Mouse (Mus musculus): ENCODE results near the gene Sipa1l3. TPM values are rescaled to one million over a fixed set of nuclear protein-coding genes. Genes with fewer than 3 reads are reported as not detected.

Sipa1l3 gene
- polyA plus RNA-seq, 1 experiment from 2014 or later: 4.5 TPM

DNA sequence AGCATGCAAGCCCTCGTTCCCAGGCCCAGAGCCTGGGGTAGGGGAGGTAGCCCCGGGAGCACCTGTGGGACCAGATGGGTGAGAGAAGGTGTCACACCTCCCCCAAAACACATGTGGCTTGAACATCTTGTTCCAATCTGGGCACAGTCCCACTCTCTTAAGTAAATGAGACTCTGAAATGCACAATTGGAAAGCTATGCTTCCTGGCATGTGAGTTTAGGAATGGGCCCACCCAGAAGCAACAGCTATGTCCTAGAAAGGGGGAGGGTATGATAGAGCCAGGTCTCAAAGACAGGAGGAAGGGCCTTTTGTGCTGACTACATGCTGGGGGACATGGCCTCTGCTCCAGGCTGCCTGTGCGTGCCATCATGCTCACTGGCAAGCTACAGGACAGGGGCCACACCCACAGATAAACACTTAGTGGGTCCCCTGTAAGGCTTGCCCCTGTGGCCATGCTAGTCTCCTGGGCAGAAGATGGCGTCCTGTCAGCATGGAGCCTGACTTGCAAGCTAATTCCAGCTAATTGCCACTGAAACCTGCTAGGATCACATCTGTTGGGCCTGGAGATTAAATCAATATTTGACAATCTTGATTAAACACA is 107.1 kb downstream of the Sipa1l3 start:
- Histone ChIP-seq H3K4me1 (ENCODE audit: control insufficient read depth, insufficient read depth, low read length) (peaks cover 7% of the 10 kb centered on the region; the same call in 1 of the 2 replicates), H3K27ac (replicated peaks; ENCODE audit: low read depth, low read length) (no peak overlapping the region), H3K9me3 (replicated peaks; ENCODE audit: control insufficient read depth, low read length) (no peaks in the 10 kb centered on the region), H3K36me3 (replicated peaks; ENCODE audit: control insufficient read depth, insufficient read depth, low read depth, low read length) (no peaks in the 10 kb centered on the region), H3K4me2 (ENCODE audit: low read depth, low read length) (no peak overlapping the region), H3K4me3 (ENCODE audit: low read depth, low read length) (no peak overlapping the region), H3K9ac (replicated peaks; ENCODE audit: low read length) (no peak overlapping the region), H3K27me3 (ENCODE audit: control insufficient read depth, insufficient read depth, low read length) (no peaks in the 10 kb centered on the region)
- 40% methylated on average over 4 of the region's 4 CpGs for WGBS
- DNase-seq (ENCODE audit: low spot score) (peak; percentile 57), ATAC-seq (replicated peaks; ENCODE audit: insufficient number of reproducible peaks, low FRiP score, low TSS enrichment, low read depth) (peak; percentile 39; the same call in 1 of the 2 replicates)

DNA sequence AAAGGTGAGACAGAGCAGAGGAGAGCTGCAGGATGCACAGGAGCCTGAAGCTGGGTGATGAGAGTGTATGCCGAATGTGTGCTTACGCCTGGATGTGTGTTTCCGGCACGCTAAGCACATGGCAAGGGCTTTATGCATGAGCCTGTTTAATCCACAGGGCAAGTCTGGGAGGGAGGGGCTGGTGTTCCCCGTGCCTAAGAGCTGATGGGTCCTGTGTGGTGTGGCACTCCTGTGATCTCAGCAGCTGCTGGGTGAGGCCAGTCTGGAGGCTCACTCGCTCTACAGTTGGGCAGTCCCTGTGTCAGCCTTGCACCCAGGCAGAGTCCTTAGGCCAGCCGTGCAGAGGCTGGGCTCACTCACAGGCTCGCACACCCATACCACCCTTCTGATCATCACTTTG is 108.0 kb downstream of the Sipa1l3 start:
- H3K27me3 ChIP-seq (ENCODE audit: control insufficient read depth, insufficient read depth, low read length): no peaks in the 10 kb centered on the region
- H3K4me1 ChIP-seq (ENCODE audit: control insufficient read depth, insufficient read depth, low read length): peaks cover 7% of the 10 kb centered on the region; the same call in 1 of the 2 replicates
- no peak overlapping the region for H3K27ac ChIP-seq (replicated peaks; ENCODE audit: low read depth, low read length)
- no peak overlapping the region for H3K4me3 ChIP-seq (ENCODE audit: low read depth, low read length)
- no peaks in the 10 kb centered on the region for H3K9me3 ChIP-seq (replicated peaks; ENCODE audit: control insufficient read depth, low read length)
- H3K4me2 ChIP-seq (ENCODE audit: low read depth, low read length): no peak overlapping the region
- DNase-seq (ENCODE audit: low spot score) (no peak), ATAC-seq (replicated peaks; ENCODE audit: insufficient number of reproducible peaks, low FRiP score, low TSS enrichment, low read depth) (no peak)
- no peak overlapping the region for H3K9ac ChIP-seq (replicated peaks; ENCODE audit: low read length)
- 87% methylated on average over 8 of the region's 8 CpGs for WGBS
- no peaks in the 10 kb centered on the region for H3K36me3 ChIP-seq (replicated peaks; ENCODE audit: control insufficient read depth, insufficient read depth, low read depth, low read length)

DNA sequence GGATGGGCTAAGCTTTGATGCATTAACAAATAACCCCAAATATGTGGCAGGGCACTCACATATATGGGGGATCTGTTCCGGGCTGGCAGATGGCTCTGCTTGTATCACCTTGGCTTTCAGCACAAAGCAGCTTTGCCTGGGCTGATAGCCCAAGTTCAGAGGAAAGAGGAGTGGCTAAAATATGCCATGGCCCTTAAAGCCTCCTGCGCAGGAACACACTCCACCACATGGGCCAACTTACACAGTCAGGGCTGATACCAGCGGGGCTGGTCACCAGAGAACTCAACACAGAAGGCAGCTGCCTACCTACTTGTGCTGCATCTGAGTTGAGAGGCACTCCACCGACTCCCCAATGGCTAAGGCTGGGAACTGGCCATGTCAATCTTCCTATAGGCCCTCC is 111.6 kb downstream of the Sipa1l3 start:
- Histone ChIP-seq H3K4me3 (ENCODE audit: low read depth, low read length) (no peak overlapping the region), H3K4me1 (ENCODE audit: control insufficient read depth, insufficient read depth, low read length) (peaks cover 5% of the 10 kb centered on the region; the same call in 1 of the 2 replicates), H3K27ac (replicated peaks; ENCODE audit: low read depth, low read length) (no peak overlapping the region), H3K36me3 (replicated peaks; ENCODE audit: control insufficient read depth, insufficient read depth, low read depth, low read length) (no peaks in the 10 kb centered on the region), H3K27me3 (ENCODE audit: control insufficient read depth, insufficient read depth, low read length) (no peaks in the 10 kb centered on the region), H3K9me3 (replicated peaks; ENCODE audit: control insufficient read depth, low read length) (no peaks in the 10 kb centered on the region), H3K9ac (replicated peaks; ENCODE audit: low read length) (no peak overlapping the region), H3K4me2 (ENCODE audit: low read depth, low read length) (no peak overlapping the region)
- no peak for ATAC-seq (replicated peaks; ENCODE audit: insufficient number of reproducible peaks, low FRiP score, low TSS enrichment, low read depth)
- DNase-seq (ENCODE audit: low spot score): no peak
- 91% methylated on average over 4 of the region's 4 CpGs for WGBS

DNA sequence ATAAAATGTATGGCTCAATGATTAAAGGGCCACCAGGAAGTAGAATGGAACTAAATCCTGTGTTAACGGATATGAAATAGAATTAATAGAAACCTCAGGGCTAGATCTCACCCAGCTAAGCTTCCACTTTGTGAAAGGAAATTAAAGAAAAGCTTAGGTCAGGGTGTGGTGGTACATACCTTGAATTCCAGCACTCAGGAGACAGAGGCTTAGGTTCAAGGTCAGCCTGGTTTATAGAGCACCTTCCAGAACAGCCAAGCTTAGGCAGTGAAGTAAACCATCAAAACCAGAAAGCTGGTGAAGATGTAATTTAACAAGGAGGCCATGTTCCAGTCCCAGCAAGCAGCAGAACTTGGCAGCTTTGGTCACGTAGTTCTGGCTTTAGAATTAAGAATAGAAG is 114.3 kb downstream of the Sipa1l3 start:
- DNase-seq (ENCODE audit: low spot score) (no peak), ATAC-seq (replicated peaks; ENCODE audit: insufficient number of reproducible peaks, low FRiP score, low TSS enrichment, low read depth) (no peak)
- Histone ChIP-seq H3K27me3 (ENCODE audit: control insufficient read depth, insufficient read depth, low read length) (no peaks in the 10 kb centered on the region), H3K27ac (replicated peaks; ENCODE audit: low read depth, low read length) (no peak overlapping the region), H3K9ac (replicated peaks; ENCODE audit: low read length) (no peak overlapping the region), H3K4me3 (ENCODE audit: low read depth, low read length) (no peak overlapping the region), H3K9me3 (replicated peaks; ENCODE audit: control insufficient read depth, low read length) (no peaks in the 10 kb centered on the region), H3K4me2 (ENCODE audit: low read depth, low read length) (no peak overlapping the region), H3K4me1 (ENCODE audit: control insufficient read depth, insufficient read depth, low read length) (no peaks in the 10 kb centered on the region), H3K36me3 (replicated peaks; ENCODE audit: control insufficient read depth, insufficient read depth, low read depth, low read length) (no peaks in the 10 kb centered on the region)
- 91% methylated on average over 2 of the region's 2 CpGs for WGBS

DNA sequence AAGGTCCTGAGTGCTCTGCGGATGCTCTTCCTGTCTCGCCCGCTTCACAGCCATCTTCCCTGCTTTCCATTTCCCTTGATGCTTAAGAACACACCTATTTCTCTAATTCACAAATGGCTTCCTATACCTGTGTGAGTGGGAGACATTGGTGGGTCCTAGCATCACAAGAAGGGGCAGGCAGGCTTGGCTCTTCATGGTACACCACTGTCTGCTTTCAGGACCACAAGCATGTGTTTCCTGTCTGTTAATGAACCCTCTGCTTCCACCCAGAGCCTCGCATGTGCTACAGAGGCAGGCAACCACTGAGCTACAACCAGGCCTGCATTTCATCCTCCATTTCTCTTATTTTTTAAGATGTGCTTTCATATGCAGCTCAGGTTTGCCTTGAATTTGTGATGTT is 116.4 kb downstream of the Sipa1l3 start:
- DNase-seq (ENCODE audit: low spot score) (no peak), ATAC-seq (replicated peaks; ENCODE audit: insufficient number of reproducible peaks, low FRiP score, low TSS enrichment, low read depth) (no peak)
- H3K9ac ChIP-seq (replicated peaks; ENCODE audit: low read length): no peak overlapping the region
- H3K4me3 ChIP-seq (ENCODE audit: low read depth, low read length): no peak overlapping the region
- 96% methylated on average over 4 of the region's 4 CpGs for WGBS
- no peaks in the 10 kb centered on the region for H3K4me1 ChIP-seq (ENCODE audit: control insufficient read depth, insufficient read depth, low read length)
- H3K36me3 ChIP-seq (replicated peaks; ENCODE audit: control insufficient read depth, insufficient read depth, low read depth, low read length): no peaks in the 10 kb centered on the region
- no peak overlapping the region for H3K27ac ChIP-seq (replicated peaks; ENCODE audit: low read depth, low read length)
- H3K9me3 ChIP-seq (replicated peaks; ENCODE audit: control insufficient read depth, low read length): no peaks in the 10 kb centered on the region
- H3K27me3 ChIP-seq (ENCODE audit: control insufficient read depth, insufficient read depth, low read length): no peaks in the 10 kb centered on the region
- H3K4me2 ChIP-seq (ENCODE audit: low read depth, low read length): no peak overlapping the region

DNA sequence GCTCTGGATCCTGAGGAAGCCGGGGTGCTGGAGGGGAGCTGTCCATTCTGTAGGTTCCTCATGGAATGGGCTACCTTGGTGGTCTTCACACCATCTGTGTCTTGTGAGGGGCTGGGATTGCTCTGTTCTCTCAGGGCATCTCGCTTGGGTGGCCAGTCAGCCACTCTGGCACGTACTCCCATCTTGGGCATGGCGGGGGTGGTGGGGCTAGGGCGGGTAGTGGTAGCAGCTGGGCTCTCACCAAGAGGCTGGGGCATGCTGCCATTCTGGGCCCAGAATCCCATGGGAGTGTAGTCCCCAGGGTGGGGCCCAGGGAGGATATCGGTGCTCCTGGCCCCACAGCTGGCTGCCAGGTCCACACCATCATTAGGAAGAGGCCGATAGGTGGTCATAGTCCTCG is 118.0 kb downstream of the Sipa1l3 start:
- WGBS: 99% methylated on average over 7 of the region's 8 CpGs
- H3K27ac ChIP-seq (replicated peaks; ENCODE audit: low read depth, low read length): no peak overlapping the region
- H3K36me3 ChIP-seq (replicated peaks; ENCODE audit: control insufficient read depth, insufficient read depth, low read depth, low read length): no peaks in the 10 kb centered on the region
- H3K27me3 ChIP-seq (ENCODE audit: control insufficient read depth, insufficient read depth, low read length): no peaks in the 10 kb centered on the region
- no peak for ATAC-seq (replicated peaks; ENCODE audit: insufficient number of reproducible peaks, low FRiP score, low TSS enrichment, low read depth)
- H3K4me2 ChIP-seq (ENCODE audit: low read depth, low read length): no peak overlapping the region
- H3K9me3 ChIP-seq (replicated peaks; ENCODE audit: control insufficient read depth, low read length): no peaks in the 10 kb centered on the region
- no peak overlapping the region for H3K9ac ChIP-seq (replicated peaks; ENCODE audit: low read length)
- H3K4me3 ChIP-seq (ENCODE audit: low read depth, low read length): no peak overlapping the region
- DNase-seq (ENCODE audit: low spot score): no peak
- H3K4me1 ChIP-seq (ENCODE audit: control insufficient read depth, insufficient read depth, low read length): no peaks in the 10 kb centered on the region

DNA sequence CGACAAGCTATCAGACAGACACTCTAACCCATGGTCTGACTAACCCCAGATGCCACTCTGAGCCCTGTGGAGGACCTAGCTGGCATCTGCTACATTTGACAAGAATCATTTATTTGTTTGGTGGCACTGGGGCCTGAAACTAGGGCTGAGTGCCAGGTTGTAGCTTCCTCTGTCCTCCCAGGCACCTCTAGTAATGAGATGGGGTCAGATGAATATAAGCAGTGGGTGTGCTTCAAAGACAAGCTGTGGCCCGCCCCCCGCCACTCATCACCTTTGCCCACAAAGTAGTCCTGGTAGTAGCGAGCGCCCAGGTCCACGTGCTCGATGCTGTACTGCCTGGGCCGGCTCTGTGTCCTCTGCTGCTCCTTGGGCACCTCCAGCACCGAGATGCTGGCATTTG is 119.4 kb downstream of the Sipa1l3 start:
- H3K9me3 ChIP-seq (replicated peaks; ENCODE audit: control insufficient read depth, low read length): no peaks in the 10 kb centered on the region
- H3K4me3 ChIP-seq (ENCODE audit: low read depth, low read length): no peak overlapping the region
- H3K4me1 ChIP-seq (ENCODE audit: control insufficient read depth, insufficient read depth, low read length): no peaks in the 10 kb centered on the region
- H3K9ac ChIP-seq (replicated peaks; ENCODE audit: low read length): no peak overlapping the region
- H3K36me3 ChIP-seq (replicated peaks; ENCODE audit: control insufficient read depth, insufficient read depth, low read depth, low read length): no peaks in the 10 kb centered on the region
- WGBS: 93% methylated on average over 9 of the region's 9 CpGs
- H3K27ac ChIP-seq (replicated peaks; ENCODE audit: low read depth, low read length): no peak overlapping the region
- no peak for ATAC-seq (replicated peaks; ENCODE audit: insufficient number of reproducible peaks, low FRiP score, low TSS enrichment, low read depth)
- no peak for DNase-seq (ENCODE audit: low spot score)
- H3K27me3 ChIP-seq (ENCODE audit: control insufficient read depth, insufficient read depth, low read length): no peaks in the 10 kb centered on the region
- H3K4me2 ChIP-seq (ENCODE audit: low read depth, low read length): no peak overlapping the region

DNA sequence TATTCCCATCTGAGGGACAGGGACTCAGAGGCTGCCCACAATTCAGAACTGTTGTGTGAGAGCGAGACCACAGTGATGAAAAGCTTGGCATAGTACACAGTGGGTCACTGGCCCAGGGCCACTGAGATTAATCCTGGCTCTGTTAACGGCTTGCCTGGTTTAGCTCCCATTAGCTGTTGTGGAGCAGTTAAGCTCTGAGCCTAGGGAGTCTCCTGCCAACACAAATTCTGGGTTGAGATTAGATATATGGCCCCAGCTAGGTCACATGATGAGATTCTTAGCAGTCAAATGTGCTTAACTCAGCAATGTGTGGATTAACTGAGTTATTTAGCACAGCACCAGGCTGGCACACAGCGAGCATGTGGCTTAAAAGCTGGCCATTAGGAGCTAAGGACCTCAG is 121.0 kb downstream of the Sipa1l3 start:
- Histone ChIP-seq H3K4me1 (ENCODE audit: control insufficient read depth, insufficient read depth, low read length) (no peaks in the 10 kb centered on the region), H3K9ac (replicated peaks; ENCODE audit: low read length) (no peak overlapping the region), H3K36me3 (replicated peaks; ENCODE audit: control insufficient read depth, insufficient read depth, low read depth, low read length) (no peaks in the 10 kb centered on the region), H3K27ac (replicated peaks; ENCODE audit: low read depth, low read length) (no peak overlapping the region), H3K4me3 (ENCODE audit: low read depth, low read length) (no peak overlapping the region), H3K9me3 (replicated peaks; ENCODE audit: control insufficient read depth, low read length) (no peaks in the 10 kb centered on the region), H3K27me3 (ENCODE audit: control insufficient read depth, insufficient read depth, low read length) (no peaks in the 10 kb centered on the region), H3K4me2 (ENCODE audit: low read depth, low read length) (no peak overlapping the region)
- DNase-seq (ENCODE audit: low spot score): no peak
- no peak for ATAC-seq (replicated peaks; ENCODE audit: insufficient number of reproducible peaks, low FRiP score, low TSS enrichment, low read depth)
- 84% methylated on average over 3 of the region's 3 CpGs for WGBS
